Mouse (Mus musculus): ENCODE data around the gene Tmc1.

Tmc1 gene

DNA sequence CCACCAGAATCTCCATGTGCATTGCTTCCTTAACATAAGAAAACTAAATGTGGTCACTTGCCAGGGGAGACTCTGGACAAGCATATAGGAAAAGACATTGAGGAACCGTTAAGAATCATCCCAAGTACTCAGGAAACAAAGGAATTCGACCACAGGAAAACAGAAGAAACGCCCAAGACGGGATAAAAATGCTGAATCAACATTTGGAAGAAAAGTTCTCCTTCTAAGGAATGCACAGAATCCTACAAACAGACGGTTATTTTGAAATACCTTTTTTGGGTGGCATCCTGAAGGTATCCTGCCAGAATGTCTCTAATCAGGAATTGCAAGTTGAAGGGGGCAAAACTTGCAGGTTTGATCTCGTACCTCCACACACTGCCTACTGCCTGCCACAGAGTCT is at the start of gene Tmc1:
Gene Tmc1, minus strand, starts transcription at position 329 of the 400 bp plus-strand sequence.
- DNase-seq (ENCODE audit: low spot score in 2 of 2): no peak

DNA sequence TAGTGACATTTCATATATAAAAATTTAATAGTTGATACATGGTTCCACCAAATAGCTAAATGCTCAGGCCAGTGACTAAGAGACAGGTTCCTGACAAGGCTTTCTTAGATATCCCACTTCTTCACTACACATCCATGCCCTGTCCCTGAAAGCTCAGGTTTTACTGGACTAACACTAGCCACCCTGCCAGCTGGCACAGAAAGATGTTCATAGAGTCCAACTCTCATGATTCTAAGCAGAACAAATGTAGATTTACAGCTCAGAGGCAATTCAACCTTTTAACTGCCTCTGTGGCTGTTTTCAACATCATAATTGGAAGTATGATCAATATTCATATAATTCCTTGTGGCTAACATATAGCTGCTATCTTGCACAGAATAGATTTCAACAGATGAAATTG is 47.5 kb upstream of the Tmc1 start:
- DNase-seq (ENCODE audit: low spot score in 2 of 2): no peak

DNA sequence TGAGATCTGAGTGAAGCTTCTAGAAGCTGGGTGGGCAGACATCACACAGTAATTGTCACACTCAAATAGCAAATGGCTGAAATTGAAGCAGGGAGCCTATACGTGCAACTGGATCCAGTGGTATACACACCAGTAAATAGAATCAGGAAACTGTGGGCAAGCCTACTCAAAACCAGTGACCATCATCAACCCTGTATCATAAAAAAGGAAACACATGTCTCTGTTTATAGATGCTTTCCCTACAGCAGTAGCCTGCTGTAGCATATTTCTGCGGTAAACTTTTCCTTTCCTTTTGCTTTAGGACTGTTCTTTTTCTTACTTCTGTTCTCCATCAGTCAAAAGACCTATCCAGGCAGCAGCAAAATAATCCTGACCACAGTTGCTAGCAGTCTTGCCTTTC is 25.2 kb upstream of the Tmc1 start:
- DNase-seq (ENCODE audit: low spot score in 2 of 2): no peak

DNA sequence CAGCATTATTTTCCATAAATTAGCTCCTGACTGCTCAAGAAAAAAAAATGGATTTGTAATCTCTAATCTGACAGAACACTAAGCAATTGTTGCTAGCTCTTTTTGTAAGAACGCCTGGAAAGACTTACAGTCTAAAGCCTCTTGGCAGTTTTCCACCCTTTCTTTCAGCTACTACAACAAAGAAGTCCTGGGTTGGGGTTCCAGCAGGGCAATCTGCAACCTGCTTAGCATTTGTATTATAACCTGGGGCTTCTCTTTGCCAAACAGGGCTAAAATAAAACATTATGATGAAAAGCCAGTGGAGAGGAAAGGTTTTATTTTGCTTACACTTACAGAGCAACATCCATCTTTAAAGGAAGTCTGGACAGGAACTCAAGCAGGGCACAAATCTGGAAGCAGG is 24.1 kb upstream of the Tmc1 start:
- DNase-seq (ENCODE audit: low spot score in 2 of 2): peak in 1 of 2 experiments; percentile 0

DNA sequence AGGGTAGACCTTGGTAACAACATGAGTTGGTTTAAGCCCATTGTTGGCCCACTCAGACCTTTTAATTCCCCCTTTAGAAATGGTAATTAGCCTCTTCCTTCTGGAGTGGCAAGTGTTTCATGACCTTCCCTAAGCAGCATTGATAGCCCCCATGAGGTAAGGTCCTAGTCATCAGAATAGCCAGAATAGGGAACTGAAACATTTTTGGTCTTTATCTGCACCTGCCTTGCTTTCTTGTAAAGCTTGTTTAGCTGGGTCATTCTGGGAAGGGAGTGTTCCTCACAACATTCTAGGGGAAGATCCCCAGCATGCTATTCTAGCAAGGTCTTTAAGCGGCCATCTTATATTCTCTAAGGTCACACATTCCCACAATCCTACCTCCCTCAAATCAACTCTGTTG is 17.9 kb upstream of the Tmc1 start:
- no peak for DNase-seq (ENCODE audit: low spot score in 2 of 2)

DNA sequence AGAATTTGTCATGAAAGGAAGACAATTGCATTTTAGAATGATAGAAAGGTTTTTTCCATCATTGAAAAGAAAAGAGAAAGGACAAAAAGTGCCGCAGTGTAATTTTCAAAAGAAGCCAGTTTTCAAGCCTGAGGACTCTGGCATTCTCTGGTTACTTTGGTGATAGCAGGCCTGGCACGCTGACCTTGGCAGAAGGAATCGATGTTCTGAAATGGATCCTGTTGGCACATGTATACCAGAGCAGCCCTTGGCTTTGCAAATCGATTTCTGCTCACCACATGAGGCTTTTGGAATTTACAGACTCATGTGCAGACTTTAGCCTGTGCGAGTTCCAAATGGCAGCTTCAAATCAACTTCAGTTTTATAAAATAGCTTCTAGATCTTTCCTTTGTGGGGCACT is 813 bp upstream of the Tmc1 start:
- no peak for DNase-seq (ENCODE audit: low spot score in 2 of 2)

DNA sequence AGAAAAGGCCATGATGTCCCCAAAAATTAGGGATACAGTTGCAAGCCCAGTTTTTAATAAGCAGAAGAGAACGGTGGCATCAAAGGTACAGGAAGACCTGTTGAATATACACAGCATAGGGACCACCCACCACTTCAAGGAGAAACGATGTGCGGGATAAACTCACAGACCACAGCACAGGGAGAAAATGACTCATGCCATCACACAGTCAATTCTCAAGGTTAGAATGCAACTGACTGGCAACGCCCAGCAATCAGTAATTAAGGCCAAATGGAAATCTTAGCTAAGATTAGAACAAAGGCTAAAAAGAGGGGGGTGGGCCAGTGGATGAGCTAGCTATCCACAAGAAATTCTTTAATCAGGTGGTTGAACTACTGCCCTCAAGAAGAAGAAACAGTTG is 9.6 kb downstream of the Tmc1 start:
- DNase-seq (ENCODE audit: low spot score in 2 of 2): no peak

DNA sequence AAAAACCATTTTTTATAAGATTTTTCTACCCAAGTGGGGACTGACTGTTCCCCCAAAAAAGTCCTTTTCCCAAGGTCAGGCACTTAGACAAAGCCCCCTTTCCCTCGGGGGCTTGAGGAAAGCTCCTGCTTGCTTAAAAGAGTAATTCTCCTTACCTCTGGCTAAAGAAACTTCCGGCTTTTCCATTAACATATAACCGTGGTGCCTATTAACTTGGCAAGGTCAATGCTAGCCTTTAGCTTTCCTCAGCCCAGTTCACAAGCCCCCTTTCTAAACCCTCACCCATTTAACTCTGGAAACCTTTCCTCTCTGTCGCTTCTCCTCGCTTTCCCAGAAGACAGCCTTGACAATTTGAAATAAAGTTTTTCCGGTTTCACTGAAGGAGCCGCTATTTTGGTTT is 29.7 kb downstream of the Tmc1 start:
- no peak for DNase-seq (ENCODE audit: low spot score in 2 of 2)

DNA sequence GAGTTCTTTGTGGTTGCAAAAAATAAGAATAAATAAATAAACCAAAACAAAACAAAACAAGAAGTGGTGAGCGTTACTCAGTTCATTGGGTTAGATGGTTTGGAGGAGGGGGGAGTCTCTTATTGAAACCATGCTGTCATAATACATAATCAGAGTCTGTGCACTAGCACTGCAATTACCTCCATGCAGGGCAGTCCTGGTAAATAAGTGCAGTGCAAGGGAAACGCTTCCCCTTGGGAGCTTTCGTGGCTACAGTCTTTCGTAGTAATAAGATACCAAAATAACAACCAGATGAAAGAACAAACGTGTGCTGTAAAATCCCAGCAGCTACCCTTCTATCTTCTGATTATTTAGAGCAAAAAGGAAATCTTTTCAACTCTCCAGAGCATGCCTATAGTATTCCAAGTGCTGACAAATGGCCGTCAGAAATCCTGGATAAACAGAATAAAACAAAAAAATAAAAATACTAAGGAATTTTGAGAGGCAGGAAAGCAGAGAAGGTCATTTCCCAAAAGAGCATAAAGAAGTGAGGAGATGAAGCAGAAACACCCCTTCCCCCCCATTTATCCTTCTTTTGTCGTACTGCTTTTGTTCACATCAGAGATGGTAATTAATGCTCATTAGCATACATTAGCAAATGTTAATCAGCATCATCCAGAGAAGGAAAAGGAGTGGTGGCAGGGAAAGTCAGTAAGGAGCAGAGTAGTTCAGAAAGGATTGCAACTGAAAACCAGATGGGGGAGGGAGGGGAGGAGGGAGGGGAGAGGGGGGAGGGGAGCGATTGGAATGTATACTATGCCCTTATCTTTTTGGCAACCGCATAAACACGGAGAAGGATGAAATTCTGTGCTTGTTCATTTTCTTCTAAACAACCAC is 30.4 kb downstream of the Tmc1 start:
- DNase-seq (ENCODE audit: low spot score in 2 of 2): no peak

DNA sequence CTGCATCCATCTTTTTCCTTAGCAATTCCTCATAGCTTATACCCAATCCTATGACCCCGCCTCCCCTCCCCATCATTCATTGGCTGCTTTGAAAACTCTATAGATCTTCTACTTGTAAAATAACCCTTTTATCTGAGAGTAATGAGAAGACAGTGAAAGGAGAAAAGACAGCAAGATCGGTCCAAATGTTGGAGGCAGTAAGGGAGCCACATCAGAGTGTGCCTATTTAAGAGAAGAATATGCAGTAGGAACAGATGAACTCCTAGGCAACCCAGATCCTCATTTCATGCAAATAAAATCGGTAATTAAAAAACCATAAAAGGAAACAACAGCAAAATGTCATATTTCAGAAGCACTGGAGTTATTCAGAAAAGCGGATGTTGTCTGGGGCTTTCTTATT is 35.8 kb downstream of the Tmc1 start:
- DNase-seq (ENCODE audit: low spot score in 2 of 2): peak in 1 of 2 experiments; percentile 1

DNA sequence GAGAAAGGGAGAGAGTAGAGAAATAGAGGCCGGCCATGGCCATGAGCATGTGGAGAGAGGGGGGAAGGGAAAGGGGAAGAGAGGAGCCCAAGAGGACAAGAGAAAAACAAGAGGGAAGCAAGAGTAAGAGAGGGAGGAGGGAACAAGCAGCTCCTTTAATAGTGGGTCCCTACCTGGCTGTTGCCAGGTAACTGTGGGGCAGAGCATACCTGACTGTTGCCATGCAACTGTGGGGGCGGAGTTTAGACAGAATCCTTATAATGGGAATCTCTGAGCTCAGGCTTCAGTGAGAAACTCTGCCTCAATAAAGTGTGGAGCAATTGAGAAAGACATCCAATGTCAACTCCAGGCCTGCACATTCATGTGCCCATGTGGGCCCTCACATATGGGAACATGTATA is 38.9 kb downstream of the Tmc1 start:
- no peak for DNase-seq (ENCODE audit: low spot score in 2 of 2)

DNA sequence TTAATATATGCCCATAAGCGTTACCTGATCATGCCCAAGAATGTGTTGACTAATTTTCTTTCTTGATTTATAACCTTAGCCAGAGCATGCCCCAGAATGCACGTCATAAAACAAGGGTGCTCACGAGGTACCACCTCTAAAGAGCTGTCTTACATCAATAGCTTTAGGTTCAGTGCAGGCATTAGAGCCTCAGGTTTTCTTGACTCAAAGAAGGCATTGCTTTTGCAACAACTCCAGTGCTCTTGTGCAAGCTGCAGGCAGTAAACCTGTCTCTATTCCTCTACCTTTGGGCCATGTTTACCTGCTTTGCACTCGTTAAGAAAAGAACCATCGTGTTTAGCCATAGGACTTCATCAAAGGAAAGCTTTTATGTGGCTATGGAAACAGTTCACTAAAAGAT is 43.6 kb downstream of the Tmc1 start:
- DNase-seq (ENCODE audit: low spot score in 2 of 2): no peak

DNA sequence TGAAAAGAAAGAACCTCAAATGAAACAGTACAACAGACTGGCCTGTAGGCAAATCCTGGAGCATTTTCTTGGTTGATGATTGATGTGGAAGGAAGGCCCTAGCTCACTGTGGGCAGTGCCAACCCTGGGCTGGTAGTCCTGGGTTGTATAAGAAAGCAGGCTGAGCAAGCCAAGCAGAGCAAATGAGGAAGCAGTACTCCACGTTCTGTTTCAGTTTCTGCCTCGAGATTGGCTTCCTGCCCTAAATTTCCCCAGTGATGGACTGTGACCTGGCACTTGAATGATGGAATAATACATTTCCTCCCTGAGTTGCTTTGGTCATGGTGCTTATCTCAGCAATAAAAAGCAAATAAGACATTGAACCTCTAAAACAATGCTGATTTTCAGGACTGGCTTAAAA is 72.8 kb downstream of the Tmc1 start:
- DNase-seq (ENCODE audit: low spot score in 2 of 2): no peak

DNA sequence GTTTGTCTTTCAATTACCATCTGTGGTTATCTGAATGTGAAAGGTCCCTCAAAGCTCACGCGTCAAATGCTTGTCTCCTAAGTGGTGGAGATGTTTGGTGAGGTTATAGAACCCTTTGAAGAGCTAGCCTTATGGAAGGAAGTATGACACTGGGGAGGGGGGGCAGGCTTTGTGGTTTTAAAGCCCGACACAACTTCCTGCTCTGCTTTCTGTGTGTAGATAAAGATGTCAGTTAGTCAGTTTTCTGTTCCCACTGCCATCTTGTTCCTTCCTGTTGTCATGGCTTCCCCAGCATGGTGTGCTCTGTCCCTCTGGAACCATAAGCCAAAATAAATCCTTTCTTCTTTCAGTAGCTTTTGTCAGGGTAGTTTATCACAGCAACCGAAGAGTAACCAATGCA is 78.1 kb downstream of the Tmc1 start:
- DNase-seq (ENCODE audit: low spot score in 2 of 2): no peak

DNA sequence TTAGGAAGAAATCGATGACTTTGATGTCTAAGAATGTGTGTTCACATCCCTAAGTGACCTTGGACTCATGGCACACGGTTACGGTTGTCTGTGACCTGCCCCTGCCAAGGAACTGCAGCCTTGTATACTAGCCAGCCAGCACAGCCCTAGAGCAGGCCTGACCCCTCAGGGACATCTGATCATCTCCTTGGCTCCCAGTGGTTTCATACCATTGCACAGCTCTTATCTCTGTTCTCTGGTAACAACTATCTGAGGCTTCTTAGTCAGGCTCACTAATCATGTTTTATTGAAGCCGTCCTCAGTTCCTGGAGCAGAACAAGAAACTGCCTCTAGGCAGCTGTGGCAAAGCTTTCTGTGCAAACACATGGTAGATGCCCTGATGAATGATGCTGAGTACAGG is 92.2 kb downstream of the Tmc1 start:
- no peak for DNase-seq (ENCODE audit: low spot score in 2 of 2)

DNA sequence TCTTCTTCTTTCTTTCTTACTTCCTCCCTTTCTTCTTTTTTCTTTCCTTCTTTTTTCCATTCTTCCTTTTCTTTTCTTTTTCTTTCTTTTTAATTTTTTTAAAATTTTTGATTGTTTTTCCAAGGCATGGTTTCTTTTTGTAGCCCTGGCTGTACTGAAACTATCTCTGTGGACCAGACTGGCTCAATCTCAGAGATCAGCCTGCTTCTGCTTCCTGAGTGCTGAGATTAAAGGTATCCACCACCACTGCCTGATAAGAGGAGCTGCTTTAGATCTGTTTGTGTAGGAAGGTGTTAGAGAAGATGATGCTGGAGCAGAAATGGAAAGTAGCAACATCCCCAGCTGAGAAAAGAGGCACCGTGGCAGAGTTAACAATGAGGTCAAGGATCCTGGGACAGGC is 93.7 kb downstream of the Tmc1 start:
- no peak for DNase-seq (ENCODE audit: low spot score in 2 of 2)

DNA sequence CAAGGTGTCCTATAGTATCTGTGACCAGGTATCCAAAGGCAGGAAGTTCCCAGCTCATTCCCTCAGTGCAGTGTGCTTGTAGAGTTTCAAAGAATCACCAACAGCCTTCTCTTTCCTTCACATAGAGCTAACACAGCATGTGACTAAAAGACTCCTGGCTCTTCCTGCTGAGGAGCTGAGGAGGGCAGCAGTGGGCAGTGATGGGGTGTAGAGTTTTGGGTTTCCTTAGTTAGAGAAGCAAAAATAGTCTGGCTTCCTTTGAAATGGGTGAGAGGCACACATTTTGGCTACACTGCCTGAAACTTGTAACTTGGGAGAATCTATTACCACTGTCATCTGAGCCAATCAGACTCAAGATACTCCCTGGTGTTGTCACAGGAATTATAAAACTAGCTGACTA is 96.2 kb downstream of the Tmc1 start:
- DNase-seq (ENCODE audit: low spot score in 2 of 2): no peak

DNA sequence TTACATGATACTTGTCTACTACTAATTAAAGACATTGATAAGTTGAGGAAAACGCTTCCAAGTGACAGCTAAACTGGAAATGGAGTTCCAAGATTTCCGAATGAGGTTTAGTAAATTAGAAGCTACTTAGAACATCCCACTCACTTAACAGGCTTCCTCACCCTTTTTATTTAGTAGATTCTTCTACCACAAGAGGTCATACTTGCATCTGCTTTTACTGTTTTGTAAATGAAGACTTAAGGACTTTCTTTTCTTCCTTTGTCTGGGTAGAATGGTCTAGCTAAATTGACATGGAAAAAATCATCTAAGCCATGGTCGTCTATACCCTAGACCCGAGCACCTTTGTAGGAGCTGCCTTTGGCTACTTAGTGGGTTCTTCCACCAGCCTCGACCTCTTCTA is 105.1 kb downstream of the Tmc1 start:
- DNase-seq (ENCODE audit: low spot score in 2 of 2): no peak

DNA sequence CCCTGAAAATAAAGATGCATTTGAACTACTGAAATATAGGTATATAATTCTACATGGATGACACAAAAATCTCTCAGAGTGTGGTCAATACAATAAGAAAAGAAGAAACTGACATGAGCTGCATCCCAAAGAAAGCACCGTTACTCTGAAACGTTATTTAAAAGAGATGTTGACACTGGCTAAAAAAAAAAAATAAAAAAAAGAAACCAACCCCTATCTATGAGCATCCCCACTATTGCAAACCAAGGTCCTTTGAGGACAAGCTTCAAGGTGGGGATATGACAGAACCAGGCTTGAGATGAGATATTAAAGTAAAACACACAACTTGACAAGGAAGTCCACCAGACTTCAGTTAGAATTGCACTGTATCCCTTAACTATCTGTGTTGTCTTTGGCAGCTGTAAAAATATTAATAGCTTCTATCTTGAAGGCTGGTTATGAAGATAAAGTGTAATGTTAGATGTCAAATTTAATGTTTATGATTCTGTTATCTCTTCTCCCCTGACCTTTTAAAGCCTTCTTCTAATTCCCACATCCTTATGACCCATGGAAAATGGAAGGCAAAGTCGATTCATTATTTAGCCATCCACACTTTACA is 106.4 kb downstream of the Tmc1 start:
- no peak for DNase-seq (ENCODE audit: low spot score in 2 of 2)

DNA sequence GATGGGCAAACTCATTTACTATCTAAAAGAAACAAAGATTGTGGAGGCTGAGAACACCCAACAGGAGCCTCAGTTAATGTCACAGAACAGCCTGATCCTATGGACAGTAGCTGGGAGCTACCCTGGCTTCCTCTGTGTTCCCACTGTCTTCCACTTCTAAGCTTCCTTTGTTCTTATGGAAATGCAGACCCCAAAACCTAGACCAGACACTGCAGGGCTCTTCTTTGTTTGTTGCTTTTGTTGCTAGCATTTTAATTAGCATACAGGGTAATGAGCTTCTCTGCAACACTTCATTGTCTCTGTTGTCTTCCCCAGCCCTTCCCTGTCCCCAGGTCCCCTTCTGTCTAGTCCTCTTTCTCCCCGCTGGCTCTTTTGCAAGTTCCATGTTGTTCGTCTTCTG is 116.6 kb downstream of the Tmc1 start:
- no peak for DNase-seq (ENCODE audit: low spot score in 2 of 2)

DNA sequence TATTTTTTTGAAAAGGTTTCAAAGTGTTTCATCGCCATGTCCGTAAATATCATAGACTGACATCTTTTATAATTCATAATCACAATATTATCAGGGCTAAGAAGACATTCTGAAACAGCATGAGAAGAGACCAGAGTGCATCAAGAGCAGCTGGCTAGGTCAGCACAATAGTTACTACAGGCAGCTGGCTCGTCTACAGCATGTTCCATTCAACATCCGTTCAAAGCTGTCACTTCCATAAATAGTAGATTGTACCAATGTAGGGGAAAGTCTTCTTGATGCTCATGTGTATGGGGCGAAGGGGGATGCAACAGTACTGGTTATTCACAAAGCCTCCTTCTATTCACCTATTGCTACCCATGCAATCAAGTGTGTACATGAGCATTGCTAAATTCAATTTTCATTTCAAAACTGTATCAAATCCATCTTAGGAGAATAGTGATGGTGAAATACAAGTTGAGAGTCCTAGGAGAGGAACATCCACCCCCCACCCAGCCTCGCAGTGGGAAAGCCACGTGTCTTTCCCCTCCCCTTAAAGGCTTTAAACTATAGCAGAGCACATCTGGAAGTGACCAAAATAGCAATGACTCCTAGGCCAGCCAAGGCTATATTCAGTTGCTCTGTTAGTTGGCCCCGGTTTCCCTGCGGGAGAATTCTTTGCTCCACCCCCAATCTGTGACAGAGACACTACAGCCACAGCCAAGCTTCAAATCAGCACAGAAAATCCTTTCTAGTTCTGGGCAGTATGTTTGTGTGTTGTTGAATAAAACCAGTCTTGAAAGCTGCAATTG is 117.8 kb downstream of the Tmc1 start:
- no peak for DNase-seq (ENCODE audit: low spot score in 2 of 2)

DNA sequence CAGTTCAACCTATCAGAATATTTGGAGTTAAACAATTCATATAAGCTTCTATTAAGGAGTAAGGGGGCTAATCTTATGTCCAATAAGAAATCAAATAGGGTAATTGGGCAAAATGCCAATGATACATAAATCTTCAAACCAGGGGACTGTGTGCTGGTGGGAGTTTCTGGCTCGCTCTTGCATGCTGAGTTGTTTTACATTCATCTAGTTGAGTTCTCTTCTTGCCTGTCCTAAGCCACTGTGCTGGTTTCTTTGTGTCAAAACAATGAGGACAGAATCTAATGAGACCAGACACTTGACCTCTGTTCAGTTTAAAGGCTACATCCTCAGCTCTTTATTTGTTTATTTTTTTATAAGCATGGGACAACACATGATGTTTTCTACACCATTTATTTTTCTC is 119.1 kb downstream of the Tmc1 start:
- no peak for DNase-seq (ENCODE audit: low spot score in 2 of 2)

DNA sequence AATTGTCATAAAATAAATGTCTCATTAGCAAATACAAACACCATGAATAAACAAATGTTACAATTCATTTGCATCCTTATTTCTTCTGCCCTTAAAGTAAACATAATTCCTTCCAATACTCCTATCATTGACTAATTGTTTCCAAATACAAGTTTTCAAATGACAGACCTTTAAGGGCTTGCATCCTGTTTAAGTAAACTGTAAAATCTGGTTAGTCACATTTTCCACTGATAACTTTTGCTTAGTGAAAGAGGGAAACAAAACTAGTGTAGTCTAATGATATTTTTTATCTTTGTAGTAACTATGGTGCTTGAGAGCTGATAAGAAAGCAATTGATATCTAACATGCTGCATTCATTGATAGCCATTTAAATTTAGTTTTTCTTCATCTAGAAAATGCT is 154.5 kb downstream of the Tmc1 start:
- DNase-seq (ENCODE audit: low spot score in 2 of 2): no peak

All from frontal cortex, postnatal 36 days (tissue).